Mouse (Mus musculus) liver, postnatal 0 days (tissue): ENCODE measurements around the gene Crim1.

Experiments used
- CTCF ChIP-seq: sonication (generic); IDR thresholded peaks from 2 replicates; pipeline ENCODE4 v1.5.1; 2016; ENCODE audit warnings: antibody characterized with exemption, low read depth
- EP300 ChIP-seq: IDR thresholded peaks from 2 replicates; pipeline ENCODE4 v1.6.1; 2016; ENCODE audit warnings: antibody characterized with exemption, low read depth, mild to moderate bottlenecking

GRCm38 (mm10) chr17:78269311-78269710 is 69.3 kb downstream of the Crim1 start:
- TF ChIP-seq CTCF, result no peak
- TF ChIP-seq EP300, result no peak
